ENCODE assay signal across 8 mouse cellular contexts in the genomic region with DNA sequence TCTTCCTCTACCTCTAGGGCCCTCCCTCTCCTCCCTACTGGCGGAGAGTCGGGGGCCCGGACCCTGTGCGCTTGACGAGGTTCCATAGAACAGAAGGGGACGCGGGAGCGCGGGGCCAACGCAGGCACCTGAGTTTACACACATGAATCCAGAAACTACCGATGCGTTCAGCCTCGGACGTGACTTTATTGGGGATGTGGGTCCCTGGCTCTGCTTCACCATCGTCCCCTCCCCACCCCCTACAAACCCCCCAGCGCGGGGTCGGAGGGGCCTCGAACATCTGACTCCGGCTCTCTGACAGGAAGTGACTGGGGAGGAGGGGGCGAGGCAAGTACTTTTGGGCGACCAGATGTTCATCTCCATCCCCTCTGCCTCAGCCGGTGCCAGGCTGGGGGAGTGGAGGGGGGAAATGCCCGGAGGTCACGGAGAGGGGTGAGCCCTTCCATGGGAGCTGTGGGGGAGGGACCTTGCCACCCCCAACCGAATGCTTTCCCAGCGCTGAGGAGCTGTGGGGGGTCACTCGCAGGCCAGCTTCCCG. TPM values are rescaled to one million over a fixed set of nuclear protein-coding genes. Genes with fewer than 3 reads are reported as not detected.
DNase-seq lines count a peak whose midpoint lies in the region; ATAC-seq and TF ChIP-seq lines count a peak whose summit lies in the region.

No protein-coding gene starts in this region.

- TF ChIP-seq CTCF in left cerebral cortex, adult 2 months (IDR thresholded peaks at IDR 0.05), result no peak
- no peak for TF ChIP-seq CTCF in embryonic fibroblast, embryonic 13.5 days (IDR thresholded peaks at IDR 0.05; ENCODE audit: borderline replicate concordance, insufficient read depth, low read length)
- no peak for TF ChIP-seq CTCF in intestine, postnatal 0 days (IDR thresholded peaks at IDR 0.05; ENCODE audit: low read depth)

- no peak for DNase-seq in left cerebral cortex, adult 2 months (ENCODE audit: extremely low spot score in 1 of 2, low spot score in 2 of 2)
- DNase-seq in left cerebral cortex, postnatal 25 days (ENCODE audit: low spot score in 2 of 2), result no peak
- no peak for DNase-seq in ovary, postnatal 10 days (ENCODE audit: low spot score)
- no peak for DNase-seq in ovary, postnatal 36 days (ENCODE audit: low spot score)
- no peak for DNase-seq in urinary bladder, postnatal 14 days (ENCODE audit: low spot score)

- H3K4me3 ChIP-seq in left cerebral cortex, adult 2 months, result peak overlapping the region; percentile 52
- H3K4me3 ChIP-seq in embryonic fibroblast, embryonic 13.5 days (ENCODE audit: insufficient read depth, low read length), result peak overlapping the region; percentile 34
- peak overlapping the region; percentile 81 for H3K4me3 ChIP-seq in intestine, postnatal 0 days (ENCODE audit: low read depth, low read length)
- H3K4me3 ChIP-seq in neural tube, embryonic 12.5 days, result peak overlapping the region; percentile 65

- no peaks in the 10 kb centered on the region for H3K9me3 ChIP-seq in intestine, postnatal 0 days (ENCODE audit: control insufficient read depth)
- H3K9me3 ChIP-seq in neural tube, embryonic 12.5 days, result no peaks in the 10 kb centered on the region

- intact Hi-C loops in left cerebral cortex, adult 2 months (cut with DNase I), result no loop called here
- intact Hi-C loops in left cerebral cortex, postnatal 25 days (cut with DNase I), result no loop called here

- TF ChIP-seq POLR2A in embryonic fibroblast, embryonic 13.5 days (IDR thresholded peaks at IDR 0.05; ENCODE audit: low read depth, low read length), result peak; percentile 50; the same call in 1 of the 2 replicates

- 1% methylated on average over 29 of the region's 29 CpGs for WGBS in intestine, postnatal 0 days
- under 1% methylated on average over 29 of the region's 29 CpGs for WGBS in neural tube, embryonic 12.5 days

- no peak overlapping the region for H3K27ac ChIP-seq in left cerebral cortex, adult 2 months
- no peak overlapping the region; the same call in 1 of the 2 replicates for H3K27ac ChIP-seq in embryonic fibroblast, embryonic 13.5 days (ENCODE audit: insufficient read depth, low read length)
- peak overlapping the region; percentile 99 for H3K27ac ChIP-seq in intestine, postnatal 0 days (ENCODE audit: low read depth, low read length)
- H3K27ac ChIP-seq in neural tube, embryonic 12.5 days, result no peak overlapping the region

- H3K36me3 ChIP-seq in intestine, postnatal 0 days (ENCODE audit: control insufficient read depth, insufficient read depth), result no peaks in the 10 kb centered on the region
- no peaks in the 10 kb centered on the region for H3K36me3 ChIP-seq in neural tube, embryonic 12.5 days

- H3K4me2 ChIP-seq in intestine, postnatal 0 days (replicated peaks; ENCODE audit: low read depth), result peak overlapping the region; percentile 83
- peak overlapping the region; percentile 94 for H3K4me2 ChIP-seq in neural tube, embryonic 12.5 days (replicated peaks)

- ATAC-seq in intestine, postnatal 0 days, result no peak
- ATAC-seq in neural tube, embryonic 12.5 days (ENCODE audit: low FRiP score, low read depth), result peak; percentile 17; the same call in 1 of the 2 replicates

- peaks cover 12% of the 10 kb centered on the region for H3K4me1 ChIP-seq in embryonic fibroblast, embryonic 13.5 days (ENCODE audit: control insufficient read depth, insufficient read depth, low read length)
- H3K4me1 ChIP-seq in intestine, postnatal 0 days (replicated peaks; ENCODE audit: control insufficient read depth, insufficient read depth, low read length), result peaks cover 8% of the 10 kb centered on the region
- H3K4me1 ChIP-seq in neural tube, embryonic 12.5 days, result peaks cover 34% of the 10 kb centered on the region

- no peaks in the 10 kb centered on the region for H3K27me3 ChIP-seq in intestine, postnatal 0 days (replicated peaks; ENCODE audit: control insufficient read depth, insufficient read depth, low read length)
- peaks cover 31% of the 10 kb centered on the region for H3K27me3 ChIP-seq in neural tube, embryonic 12.5 days (replicated peaks)

- peak overlapping the region; percentile 81 for H3K9ac ChIP-seq in intestine, postnatal 0 days (ENCODE audit: low read depth, low read length)
- peak overlapping the region; percentile 79 for H3K9ac ChIP-seq in neural tube, embryonic 12.5 days

RNA-seq across cellular contexts. Expression of a gene that starts 0.8 kb away (rescaled TPM):
- total RNA-seq in left cerebral cortex, adult 2 months (2021), result 1 to 10 TPM; 2.9 to 3.0 TPM
- total RNA-seq in left cerebral cortex, postnatal 25 days (2021), result 1 to 10 TPM; 2.2 to 3.1 TPM
- 58.5 and 64.0 TPM in 2 replicates for polyA plus RNA-seq in embryonic fibroblast, embryonic 13.5 days (2011; ENCODE audit: insufficient read length, low read depth, missing spikeins)
- polyA plus RNA-seq in intestine, postnatal 0 days (2015; fragmentation: Nextera tagmentation; extraction: Ambion mirVana), result 5.8 and 6.2 TPM in 2 replicates
- polyA plus RNA-seq in neural tube, embryonic 12.5 days (2016; fragmentation: Nextera tagmentation; extraction: Ambion mirVana), result 3.5 and 4.8 TPM in 2 replicates

RNA-seq across cellular contexts. Expression of a gene that starts 13.6 kb away (rescaled TPM):
- not detected for total RNA-seq in left cerebral cortex, adult 2 months (2021)
- not detected for total RNA-seq in left cerebral cortex, postnatal 25 days (2021)
- 0.51 TPM in 1 of 2 replicates, not detected in the other for polyA plus RNA-seq in embryonic fibroblast, embryonic 13.5 days (2011; ENCODE audit: insufficient read length, low read depth, missing spikeins)
- 1.2 and 1.4 TPM in 2 replicates for polyA plus RNA-seq in intestine, postnatal 0 days (2015; fragmentation: Nextera tagmentation; extraction: Ambion mirVana)
- 3.0 and 5.1 TPM in 2 replicates for polyA plus RNA-seq in neural tube, embryonic 12.5 days (2016; fragmentation: Nextera tagmentation; extraction: Ambion mirVana)

RNA-seq across cellular contexts. Expression of a gene that starts 23.2 kb away (rescaled TPM):
- 100 to 1,000 TPM; 302 to 309 TPM for total RNA-seq in left cerebral cortex, adult 2 months (2021)
- total RNA-seq in left cerebral cortex, postnatal 25 days (2021), result 100 to 1,000 TPM; 305 to 310 TPM
- polyA plus RNA-seq in embryonic fibroblast, embryonic 13.5 days (2011; ENCODE audit: insufficient read length, low read depth, missing spikeins), result 1,157 and 1,234 TPM in 2 replicates
- polyA plus RNA-seq in intestine, postnatal 0 days (2015; fragmentation: Nextera tagmentation; extraction: Ambion mirVana), result 383 and 417 TPM in 2 replicates
- 341 and 353 TPM in 2 replicates for polyA plus RNA-seq in neural tube, embryonic 12.5 days (2016; fragmentation: Nextera tagmentation; extraction: Ambion mirVana)

RNA-seq across cellular contexts. Expression of a gene that starts 38.1 kb away (rescaled TPM):
- 10 to 100 TPM; 21.5 to 26.1 TPM for total RNA-seq in left cerebral cortex, adult 2 months (2021)
- 10 to 100 TPM; 24.0 to 25.7 TPM for total RNA-seq in left cerebral cortex, postnatal 25 days (2021)
- 22.3 and 23.4 TPM in 2 replicates for polyA plus RNA-seq in embryonic fibroblast, embryonic 13.5 days (2011; ENCODE audit: insufficient read length, low read depth, missing spikeins)
- 10.3 and 11.0 TPM in 2 replicates for polyA plus RNA-seq in intestine, postnatal 0 days (2015; fragmentation: Nextera tagmentation; extraction: Ambion mirVana)
- polyA plus RNA-seq in neural tube, embryonic 12.5 days (2016; fragmentation: Nextera tagmentation; extraction: Ambion mirVana), result 31.0 and 31.2 TPM in 2 replicates
